Mouse (Mus musculus): ENCODE measurements around the gene Gm10439. TPM values are rescaled to one million over a fixed set of nuclear protein-coding genes. Genes with fewer than 3 reads are reported as not detected.

Gm10439 gene
- total RNA-seq (2023): not detected

GRCm38 (mm10) chrX:149594270-149594669 lies at the start of gene Gm10439:
Gene Gm10439 (plus strand): TSS chrX:149594570.

Other genes with a start within 250 kb of the Gm10439 start
- not detected for gene Gm15085, start 147.0 kb upstream of the Gm10439 start, total RNA-seq (2023)
- not detected for gene Gm15097, start 189.9 kb downstream of the Gm10439 start, total RNA-seq (2023)